Mouse (Mus musculus) hindbrain, postnatal 0 days (tissue): Measurements from ENCODE around the gene Timeless. TPM values are rescaled to one million over a fixed set of nuclear protein-coding genes. Genes with fewer than 3 reads are reported as not detected.
"Not testable (repeated sequence)": the region's sequence is repeated elsewhere in the genome, so short reads cannot be mapped to it uniquely, and the experiment has no call there.

ENCODE experiments used
- ATAC-seq: fragments of 200-750 bp; cut with Nextera tagmentation; 2 replicates; pipeline ENCODE4 v1.8.0; 2017; ENCODE audit warnings: mild to moderate bottlenecking, moderate TSS enrichment, moderate library complexity
- DNase-seq: peaks from one replicate; pipeline ENCODE4 v3.0.0-alpha.2; 2015; ENCODE audit warnings: low spot score
- H3K27ac ChIP-seq: fragments of 300-500 bp; sonication (generic); 2 replicates; pipeline ENCODE4 v1.5.1; 2014; ENCODE audit warnings: mild to moderate bottlenecking
- H3K27me3 ChIP-seq: fragments of 300-500 bp; sonication (generic); 2 replicates; pipeline ENCODE4 v1.6.1; 2014; ENCODE audit warnings: low read length, mixed read lengths; ENCODE audit not compliant: insufficient read depth
- H3K36me3 ChIP-seq: fragments of 300-500 bp; sonication (generic); 2 replicates; pipeline ENCODE4 v1.6.1; 2014; ENCODE audit warnings: low read length, mixed read lengths; ENCODE audit not compliant: insufficient read depth
- H3K4me1 ChIP-seq: fragments of 300-500 bp; sonication (generic); 2 replicates; pipeline ENCODE4 v1.6.1; 2014; ENCODE audit warnings: antibody characterized with exemption, low read length, mixed read lengths; ENCODE audit not compliant: insufficient read depth
- H3K4me2 ChIP-seq: fragments of 300-500 bp; sonication (generic); 2 replicates; pipeline ENCODE4 v1.6.1; 2014; ENCODE audit warnings: low read depth, mild to moderate bottlenecking, low read length, moderate library complexity, mixed read lengths
- H3K4me3 ChIP-seq: fragments of 300-500 bp; sonication (generic); 2 replicates; pipeline ENCODE4 v1.5.1; 2014; ENCODE audit warnings: low read length
- H3K9ac ChIP-seq: fragments of 300-500 bp; sonication (generic); replicated peaks from 2 replicates; pipeline ENCODE4 v1.6.1; 2014; ENCODE audit warnings: mild to moderate bottlenecking, low read length, moderate library complexity, mixed read lengths
- H3K9me3 ChIP-seq: fragments of 300-500 bp; sonication (generic); 2 replicates; pipeline ENCODE4 v1.6.1; 2016; ENCODE audit warnings: low read length, mixed read lengths
- CTCF ChIP-seq: IDR thresholded peaks from 2 replicates; pipeline ENCODE4 v1.5.1; 2016; ENCODE audit warnings: antibody characterized with exemption, control low read depth, low read depth
- WGBS: fragments of 180-500 bp; shearing (Covaris S2); extraction: QIAGEN DNeasy Blood & Tissue Kit; methylation state at CpG from one replicate; pipeline ENCODE4 v1.1.7; 2014; 5-methylcytosine and 5-hydroxymethylcytosine counted together
- polyA plus RNA-seq: library from polyadenylated mRNA; unstranded; fragments of >200 nt; fragmentation: Nextera tagmentation; extraction: Ambion mirVana; gene quantifications from 2 replicates; pipeline ENCODE4 v1.2.1, GENCODE M21; 2015
- total RNA-seq: library from RNA; depleted of rRNA; stranded (reverse); fragments of >200 nt; gene quantifications from 2 replicates; pipeline ENCODE4 v1.2.3, GENCODE M21; 2014

Gene Timeless
- total and polyA plus RNA-seq, 2 experiments from 2014 or later, result 15.2 to 15.6 TPM

DNA sequence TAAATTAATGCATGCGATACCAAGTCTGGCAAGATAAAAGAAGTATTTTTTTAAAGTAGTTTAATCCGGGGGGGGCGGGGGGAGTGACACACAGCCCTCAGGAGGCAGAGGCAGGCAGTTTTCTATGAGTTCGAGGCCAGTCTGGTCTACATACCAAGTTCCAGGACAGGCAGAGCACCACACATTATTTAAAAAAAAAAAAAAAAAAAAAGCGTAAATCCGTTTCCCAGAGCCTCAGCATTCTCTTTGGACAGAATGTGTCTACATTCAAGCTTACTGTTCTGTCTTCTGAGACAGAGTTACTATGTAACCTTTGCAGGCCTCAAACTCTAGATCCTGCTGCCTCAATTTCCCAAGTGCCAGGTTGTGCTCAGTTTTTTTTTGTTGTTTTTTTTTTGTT, 19.7 kb upstream of the Timeless start:
- Histone ChIP-seq H3K9ac (peak overlapping the region; percentile 63; the same call in 1 of the 2 replicates), H3K27ac (peak overlapping the region; percentile 60), H3K4me1 (peaks cover 5% of the 10 kb centered on the region; the same call in 1 of the 2 replicates), H3K9me3 (no peaks in the 10 kb centered on the region), H3K4me2 (peak overlapping the region; percentile 90), H3K4me3 (peak overlapping the region; percentile 52), H3K27me3 (no peaks in the 10 kb centered on the region), H3K36me3 (no peaks in the 10 kb centered on the region)
- ATAC-seq (no peak; the same call in 1 of the 2 replicates), DNase-seq (no peak)
- TF ChIP-seq CTCF, result no peak
- 53% methylated on average over 6 of the region's 6 CpGs for WGBS

GRCm38 (mm10) chr10:128212871-128213323, 19.0 kb upstream of the Timeless start:
- Histone ChIP-seq H3K27ac (peak overlapping the region; percentile 56; the same call in 1 of the 2 replicates), H3K4me1 (peaks cover 5% of the 10 kb centered on the region; the same call in 1 of the 2 replicates), H3K9me3 (no peaks in the 10 kb centered on the region), H3K36me3 (no peaks in the 10 kb centered on the region), H3K4me3 (peak overlapping the region; percentile 25), H3K9ac (peak overlapping the region; percentile 37; the same call in 1 of the 2 replicates), H3K27me3 (no peaks in the 10 kb centered on the region), H3K4me2 (peak overlapping the region; percentile 53)
- peak; percentile 35; the same call in 1 of the 2 replicates for ATAC-seq
- DNase-seq, result peak; percentile 70
- peak; percentile 78 for TF ChIP-seq CTCF
- WGBS, result under 1% methylated on average over 18 of the region's 18 CpGs

GRCm38 (mm10) chr10:128214112-128214511, 17.8 kb upstream of the Timeless start:
- not testable (repeated sequence) for H3K4me3 ChIP-seq, ATAC-seq, H3K9ac ChIP-seq, H3K4me1 ChIP-seq, H3K27me3 ChIP-seq, DNase-seq, H3K4me2 ChIP-seq, H3K27ac ChIP-seq, H3K36me3 ChIP-seq, H3K9me3 ChIP-seq
- 93% methylated on average over 4 of the region's 4 CpGs for WGBS

GRCm38 (mm10) chr10:128214981-128215380, 16.9 kb upstream of the Timeless start:
- Histone ChIP-seq H3K27ac (no peak overlapping the region), H3K36me3 (no peaks in the 10 kb centered on the region), H3K27me3 (no peaks in the 10 kb centered on the region), H3K4me1 (peaks cover 5% of the 10 kb centered on the region; the same call in 1 of the 2 replicates), H3K9me3 (no peaks in the 10 kb centered on the region), H3K4me3 (no peak overlapping the region), H3K4me2 (no peak overlapping the region), H3K9ac (no peak overlapping the region)
- DNase-seq (no peak), ATAC-seq (no peak)
- 82% methylated on average over 5 of the region's 5 CpGs for WGBS
- TF ChIP-seq CTCF, result peak; percentile 2; the same call in 1 of the 2 replicates

GRCm38 (mm10) chr10:128218387-128219117, 13.3 kb upstream of the Timeless start:
- no peak overlapping the region for H3K4me3 ChIP-seq
- no peaks in the 10 kb centered on the region for H3K9me3 ChIP-seq
- DNase-seq (no peak), ATAC-seq (no peak)
- TF ChIP-seq CTCF, result no peak
- no peak overlapping the region for H3K4me2 ChIP-seq
- no peak overlapping the region for H3K27ac ChIP-seq
- no peaks in the 10 kb centered on the region for H3K4me1 ChIP-seq
- no peaks in the 10 kb centered on the region for H3K36me3 ChIP-seq
- no peak overlapping the region for H3K9ac ChIP-seq
- no peaks in the 10 kb centered on the region for H3K27me3 ChIP-seq
- WGBS, result 93% methylated on average over 18 of the region's 18 CpGs

- WGBS, result 58% methylated on average over 16 of the region's 16 CpGs
These were observed 10.2 kb upstream of the Timeless start for GRCm38 (mm10) chr10:128221533-128222286.

More at GRCm38 (mm10) chr10:128221533-128222286, 10.2 kb upstream of the Timeless start:
- Histone ChIP-seq H3K27ac (no peak overlapping the region), H3K9ac (no peak overlapping the region), H3K4me3 (no peak overlapping the region), H3K27me3 (no peaks in the 10 kb centered on the region), H3K4me1 (no peaks in the 10 kb centered on the region), H3K4me2 (no peak overlapping the region), H3K9me3 (no peaks in the 10 kb centered on the region), H3K36me3 (no peaks in the 10 kb centered on the region)
- no peak for TF ChIP-seq CTCF
- ATAC-seq (no peak), DNase-seq (no peak)
